ENCODE assay signal across 8 mouse cellular contexts in the genomic region with DNA sequence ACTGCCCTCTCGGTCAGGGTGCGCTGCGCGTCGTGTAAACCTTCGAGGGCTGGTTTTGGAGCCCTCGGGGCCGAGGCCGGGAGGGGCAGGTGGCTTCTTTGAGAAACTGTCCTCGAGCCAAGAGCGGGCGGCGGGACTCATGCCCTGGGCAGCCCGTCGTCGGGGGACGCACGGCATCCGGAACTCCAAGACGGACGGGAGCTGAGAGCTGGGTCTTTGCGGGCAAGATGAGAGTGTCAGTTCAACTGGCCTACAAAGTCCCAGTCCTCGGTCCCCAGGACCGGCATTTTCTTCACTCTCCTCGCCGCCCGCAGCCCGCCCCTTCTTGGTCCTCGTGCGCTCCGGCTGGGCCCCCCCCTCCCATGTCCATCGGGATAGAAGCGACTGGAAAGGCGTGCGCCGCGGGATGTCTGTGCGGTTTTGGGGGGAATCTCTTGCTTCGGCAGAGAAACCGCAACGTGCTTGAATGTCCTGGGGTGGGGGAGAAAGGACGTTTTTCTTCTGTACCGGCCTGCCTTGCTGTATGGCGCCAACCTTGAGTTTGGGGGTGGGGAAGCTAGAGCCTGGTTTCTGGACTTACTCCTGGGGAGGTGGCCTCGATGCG.
DNase-seq lines count a peak whose midpoint lies in the region; ATAC-seq and TF ChIP-seq lines count a peak whose summit lies in the region.

No protein-coding gene starts in this region.

- no peak for TF ChIP-seq CTCF in lung, adult 2 months (IDR thresholded peaks at IDR 0.05; ENCODE audit: insufficient read depth, low read length)
- TF ChIP-seq CTCF in heart, postnatal 0 days (IDR thresholded peaks at IDR 0.05; ENCODE audit: low read depth) = no peak

- peaks cover 40% of the 10 kb centered on the region for H3K4me1 ChIP-seq in lung, adult 2 months (ENCODE audit: control insufficient read depth, insufficient read depth, low read length)
- H3K4me1 ChIP-seq in heart, postnatal 0 days (ENCODE audit: control insufficient read depth, insufficient read depth) = peaks cover 3% of the 10 kb centered on the region; the same call in 1 of the 2 replicates
- H3K4me1 ChIP-seq in liver, embryonic 12.5 days = peaks cover 35% of the 10 kb centered on the region
- peaks cover 29% of the 10 kb centered on the region for H3K4me1 ChIP-seq in neural tube, embryonic 15.5 days

- peak overlapping the region; percentile 59 for H3K9ac ChIP-seq in heart, postnatal 0 days (replicated peaks; ENCODE audit: low read depth, low read length)
- H3K9ac ChIP-seq in liver, embryonic 12.5 days = peak overlapping the region; percentile 61
- H3K9ac ChIP-seq in neural tube, embryonic 15.5 days (replicated peaks) = peak overlapping the region; percentile 60

- H3K4me3 ChIP-seq in lung, adult 2 months (replicated peaks; ENCODE audit: extremely low read depth, low read depth, low read length) = peak overlapping the region; percentile 94
- peak overlapping the region; percentile 69 for H3K4me3 ChIP-seq in heart, postnatal 0 days (ENCODE audit: low read depth, low read length)
- H3K4me3 ChIP-seq in liver, embryonic 12.5 days = peak overlapping the region; percentile 63
- H3K4me3 ChIP-seq in neural tube, embryonic 15.5 days (replicated peaks) = peak overlapping the region; percentile 54

- H3K9me3 ChIP-seq in heart, postnatal 0 days (replicated peaks; ENCODE audit: control insufficient read depth, low read length) = no peaks in the 10 kb centered on the region
- H3K9me3 ChIP-seq in liver, embryonic 12.5 days (replicated peaks) = no peaks in the 10 kb centered on the region
- no peaks in the 10 kb centered on the region for H3K9me3 ChIP-seq in neural tube, embryonic 15.5 days (replicated peaks)

- no peak for TF ChIP-seq EP300 in heart, postnatal 0 days (IDR thresholded peaks at IDR 0.05; ENCODE audit: low read depth)

- H3K4me2 ChIP-seq in heart, postnatal 0 days (ENCODE audit: low read depth, low read length) = peak overlapping the region; percentile 96
- peak overlapping the region; percentile 93 for H3K4me2 ChIP-seq in liver, embryonic 12.5 days
- H3K4me2 ChIP-seq in neural tube, embryonic 15.5 days = peak overlapping the region; percentile 90

- 2% methylated on average over 46 of the region's 46 CpGs for WGBS in lung, adult 2 months
- 2% methylated on average over 46 of the region's 46 CpGs for WGBS in heart, postnatal 0 days
- WGBS in liver, embryonic 12.5 days (ENCODE audit: insufficient replicate concordance) = 2% methylated on average over 46 of the region's 46 CpGs
- WGBS in neural tube, embryonic 15.5 days = 2% methylated on average over 46 of the region's 46 CpGs

- DNase-seq in lung, adult 2 months = peak; percentile 62
- DNase-seq in lung, postnatal 25 days (ENCODE audit: low spot score) = no peak
- DNase-seq in embryo, embryonic 9.5 days (ENCODE audit: extremely low spot score) = peak; percentile 57
- no peak for DNase-seq in heart, postnatal 0 days (ENCODE audit: low spot score)
- DNase-seq in layer of hippocampus, postnatal 14 days (ENCODE audit: low spot score in 2 of 2) = no peak
- no peak for DNase-seq in cerebellum, adult 11 months

- H3K27ac ChIP-seq in heart, postnatal 0 days (ENCODE audit: low read depth) = no peak overlapping the region
- H3K27ac ChIP-seq in liver, embryonic 12.5 days = no peak overlapping the region
- H3K27ac ChIP-seq in neural tube, embryonic 15.5 days (replicated peaks) = 0 out of 2 replicates have a peak overlapping the region, but pooled peaks have one; percentile 67

- H3K36me3 ChIP-seq in heart, postnatal 0 days (replicated peaks; ENCODE audit: control insufficient read depth, insufficient read depth, low read length) = no peaks in the 10 kb centered on the region
- no peaks in the 10 kb centered on the region for H3K36me3 ChIP-seq in liver, embryonic 12.5 days
- no peaks in the 10 kb centered on the region for H3K36me3 ChIP-seq in neural tube, embryonic 15.5 days

- ATAC-seq in heart, postnatal 0 days (ENCODE audit: insufficient read depth, low read depth) = no peak; the same call in none of the 2 replicates
- ATAC-seq in liver, embryonic 12.5 days = no peak
- ATAC-seq in neural tube, embryonic 15.5 days (ENCODE audit: low FRiP score) = peak; percentile 19; the same call in 1 of the 2 replicates

- no peak for TF ChIP-seq POLR2A in lung, adult 2 months (IDR thresholded peaks at IDR 0.05; ENCODE audit: borderline replicate concordance, extremely low read depth, low read depth, low read length)

- H3K27me3 ChIP-seq in heart, postnatal 0 days (ENCODE audit: control insufficient read depth, insufficient read depth, low read length) = peaks cover 26% of the 10 kb centered on the region
- peaks cover 79% of the 10 kb centered on the region for H3K27me3 ChIP-seq in liver, embryonic 12.5 days (replicated peaks)
- H3K27me3 ChIP-seq in neural tube, embryonic 15.5 days (replicated peaks) = peaks cover 41% of the 10 kb centered on the region

Comparison
In these comparisons a context has a peak if more than half of its experiments do, and no peak if none do; other contexts are left out.
1. DNase-seq: peak in lung, adult 2 months (single experiment) and embryo, embryonic 9.5 days (single experiment); none in lung, postnatal 25 days (single experiment), heart, postnatal 0 days (single experiment), layer of hippocampus, postnatal 14 days (0 of 2) and cerebellum, adult 11 months (single experiment).
2. Peak in every context shown above with its lines, with median percentiles within 50 percentile points of each other: H3K4me3 ChIP-seq, H3K4me2 ChIP-seq and H3K9ac ChIP-seq.